Mouse (Mus musculus) liver, postnatal 0 days (tissue): Measurements from ENCODE around the gene Tmem132e. TPM values are rescaled to one million over a fixed set of nuclear protein-coding genes. Genes with fewer than 3 reads are reported as not detected.

Experiments
- ATAC-seq: fragments of 200-750 bp; cut with Nextera tagmentation; 2 replicates; pipeline ENCODE4 v1.8.0; 2017; ENCODE audit warnings: mild to moderate bottlenecking, moderate library complexity
- DNase-seq: peaks from one replicate; pipeline ENCODE4 v3.0.0-alpha.2; 2016
- H3K27ac ChIP-seq: fragments of 300-500 bp; sonication (generic); 2 replicates; pipeline ENCODE4 v1.5.1; 2014; ENCODE audit warnings: antibody characterized with exemption, moderate library complexity, mild to moderate bottlenecking, low read depth
- H3K27me3 ChIP-seq: fragments of 300-500 bp; sonication (generic); 2 replicates; pipeline ENCODE4 v1.6.1; 2014; ENCODE audit warnings: low read length, control low read depth, mixed read lengths; ENCODE audit not compliant: insufficient read depth
- H3K36me3 ChIP-seq: fragments of 300-500 bp; sonication (generic); replicated peaks from 2 replicates; pipeline ENCODE4 v1.6.1; 2014; ENCODE audit warnings: mild to moderate bottlenecking, control low read depth, low read length, moderate library complexity, mixed read lengths; ENCODE audit not compliant: insufficient read depth
- H3K4me1 ChIP-seq: fragments of 300-500 bp; sonication (generic); 2 replicates; pipeline ENCODE4 v1.6.1; 2014; ENCODE audit warnings: antibody characterized with exemption, mild to moderate bottlenecking, control low read depth; ENCODE audit not compliant: insufficient read depth
- H3K4me2 ChIP-seq: fragments of 300-500 bp; sonication (generic); 2 replicates; pipeline ENCODE4 v1.6.1; 2014; ENCODE audit warnings: low read depth, mild to moderate bottlenecking, low read length, moderate library complexity, mixed read lengths
- H3K4me3 ChIP-seq: fragments of 300-500 bp; sonication (generic); 2 replicates; pipeline ENCODE4 v1.5.1; 2014; ENCODE audit warnings: low read depth, low read length
- H3K9ac ChIP-seq: fragments of 300-500 bp; sonication (generic); replicated peaks from 2 replicates; pipeline ENCODE4 v1.6.1; 2014; ENCODE audit warnings: mild to moderate bottlenecking, moderate library complexity
- H3K9me3 ChIP-seq: fragments of 300-500 bp; sonication (generic); 2 replicates; pipeline ENCODE4 v1.6.1; 2016; ENCODE audit warnings: mild to moderate bottlenecking, control low read depth, low read length, mixed read lengths
- CTCF ChIP-seq: sonication (generic); IDR thresholded peaks from 2 replicates; pipeline ENCODE4 v1.5.1; 2016; ENCODE audit warnings: antibody characterized with exemption, low read depth
- EP300 ChIP-seq: IDR thresholded peaks from 2 replicates; pipeline ENCODE4 v1.6.1; 2016; ENCODE audit warnings: antibody characterized with exemption, low read depth, mild to moderate bottlenecking
- WGBS: fragments of 180-500 bp; shearing (Covaris S2); extraction: QIAGEN DNeasy Blood & Tissue Kit; methylation state at CpG from one replicate; pipeline ENCODE4 v1.1.7; 2014; ENCODE audit not compliant: insufficient replicate concordance; 5-methylcytosine and 5-hydroxymethylcytosine counted together
- polyA plus RNA-seq: library from polyadenylated mRNA; unstranded; fragments of >200 nt; fragmentation: Nextera tagmentation; extraction: Ambion mirVana; gene quantifications from 2 replicates; pipeline ENCODE4 v1.2.1, GENCODE M21; 2015

Gene Tmem132e
- 0.40 TPM in 2 replicates for polyA plus RNA-seq

- WGBS, result under 1% methylated on average over 79 of the region's 88 CpGs
- ATAC-seq, result no peak
- TF ChIP-seq EP300, result no peak
- peak; percentile 38; the same call in 1 of the 2 replicates for TF ChIP-seq CTCF
- Histone ChIP-seq H3K27me3 (peaks cover 58% of the 10 kb centered on the region), H3K9me3 (no peaks in the 10 kb centered on the region), H3K4me3 (peak within 1 kb of the TSS; percentile 44), H3K36me3 (no peaks in the 10 kb centered on the region), H3K27ac (no peak within 1 kb of the TSS), H3K4me1 (0 out of 2 replicates have a peak, but pooled peaks cover 3% of the 10 kb centered on the region), H3K4me2 (peak within 1 kb of the TSS; percentile 65), H3K9ac (peak within 1 kb of the TSS; percentile 41)
- peak; percentile 43 for DNase-seq
Observed at GRCm38 (mm10) chr11:82388371-82389313, at the start of gene Tmem132e. Gene Tmem132e, plus strand, starts transcription at chr11:82388900.

- H3K4me2 ChIP-seq, result no peak overlapping the region
- no peak for TF ChIP-seq CTCF
- peak; percentile 34; the same call in 1 of the 2 replicates for TF ChIP-seq EP300
- 0 out of 2 replicates have a peak, but pooled peaks cover 2% of the 10 kb centered on the region for H3K4me1 ChIP-seq
- no peak overlapping the region for H3K9ac ChIP-seq
- DNase-seq (peak; percentile 18), ATAC-seq (peak; percentile 70)
- no peaks in the 10 kb centered on the region for H3K9me3 ChIP-seq
- H3K4me3 ChIP-seq, result no peak overlapping the region
- 19% methylated on average over 7 of the region's 7 CpGs for WGBS
- H3K27me3 ChIP-seq, result no peaks in the 10 kb centered on the region
- no peak overlapping the region for H3K27ac ChIP-seq
- no peaks in the 10 kb centered on the region for H3K36me3 ChIP-seq
Observed at GRCm38 (mm10) chr11:82339921-82340401, 48.7 kb upstream of the Tmem132e start.

- H3K4me2 ChIP-seq, result no peak overlapping the region
Observed at GRCm38 (mm10) chr11:82340416-82340815, 48.3 kb upstream of the Tmem132e start.

GRCm38 (mm10) chr11:82340900-82341299 is 47.8 kb upstream of the Tmem132e start:
- DNase-seq (no peak), ATAC-seq (0 out of 2 replicates have a peak, but pooled peaks have one; percentile 29)
- no peaks in the 10 kb centered on the region for H3K27me3 ChIP-seq
- no peak overlapping the region for H3K4me3 ChIP-seq
- 0 out of 2 replicates have a peak, but pooled peaks cover 2% of the 10 kb centered on the region for H3K4me1 ChIP-seq
- no peak overlapping the region for H3K27ac ChIP-seq
- TF ChIP-seq CTCF, result no peak
- no peak for TF ChIP-seq EP300
- H3K9me3 ChIP-seq, result no peaks in the 10 kb centered on the region
- H3K36me3 ChIP-seq, result no peaks in the 10 kb centered on the region
- no peak overlapping the region for H3K4me2 ChIP-seq
- no peak overlapping the region for H3K9ac ChIP-seq
- WGBS, result 30% methylated on average over 2 of the region's 2 CpGs

More at GRCm38 (mm10) chr11:82340416-82340815, 48.3 kb upstream of the Tmem132e start:
- TF ChIP-seq CTCF (no peak), EP300 (no peak)
- H3K27me3 ChIP-seq, result no peaks in the 10 kb centered on the region
- no peak overlapping the region for H3K9ac ChIP-seq
- no peaks in the 10 kb centered on the region for H3K36me3 ChIP-seq
- 0 out of 2 replicates have a peak, but pooled peaks cover 2% of the 10 kb centered on the region for H3K4me1 ChIP-seq
- WGBS, result 26% methylated on average over 6 of the region's 6 CpGs
- H3K4me3 ChIP-seq, result no peak overlapping the region
- no peak for ATAC-seq
- no peak for DNase-seq
- no peaks in the 10 kb centered on the region for H3K9me3 ChIP-seq
- H3K27ac ChIP-seq, result no peak overlapping the region

- Histone ChIP-seq H3K4me3 (no peak overlapping the region), H3K27me3 (no peaks in the 10 kb centered on the region), H3K9ac (no peak overlapping the region), H3K36me3 (no peaks in the 10 kb centered on the region), H3K27ac (no peak overlapping the region), H3K4me1 (no peaks in the 10 kb centered on the region), H3K4me2 (no peak overlapping the region), H3K9me3 (no peaks in the 10 kb centered on the region)
- no peak for TF ChIP-seq EP300
- no peak for TF ChIP-seq CTCF
- WGBS, result 60% methylated on average over 10 of the region's 10 CpGs
- no peak for ATAC-seq
- DNase-seq, result no peak
Observed at GRCm38 (mm10) chr11:82351039-82351438, 37.7 kb upstream of the Tmem132e start.

GRCm38 (mm10) chr11:82370151-82370550 is 18.5 kb upstream of the Tmem132e start:
- ATAC-seq (no peak), DNase-seq (no peak)
- H3K27ac ChIP-seq, result no peak overlapping the region
- H3K27me3 ChIP-seq, result no peaks in the 10 kb centered on the region
- 81% methylated on average over 11 of the region's 11 CpGs for WGBS
- no peak overlapping the region for H3K9ac ChIP-seq
- TF ChIP-seq CTCF (no peak), EP300 (no peak)
- no peaks in the 10 kb centered on the region for H3K36me3 ChIP-seq
- no peaks in the 10 kb centered on the region for H3K4me1 ChIP-seq
- H3K4me3 ChIP-seq, result no peak overlapping the region
- no peaks in the 10 kb centered on the region for H3K9me3 ChIP-seq
- no peak overlapping the region for H3K4me2 ChIP-seq
